Mouse (Mus musculus): Measurements from ENCODE around the gene Hspa4.

- TF ChIP-seq POLR2A (IDR thresholded peaks at IDR 0.05; ENCODE audit: insufficient read length, low read depth) (no peak), MAX (IDR thresholded peaks at IDR 0.05; ENCODE audit: low read depth) (no peak), TCF12 (IDR thresholded peaks at IDR 0.05; ENCODE audit: insufficient read depth, poor library complexity, severe bottlenecking) (no peak), POLR2AphosphoS2 (IDR thresholded peaks at IDR 0.05; ENCODE audit: insufficient read length, low read depth) (no peak), E2F4 (IDR thresholded peaks at IDR 0.05; ENCODE audit: insufficient read depth) (no peak), MYOG (IDR thresholded peaks at IDR 0.05; ENCODE audit: control insufficient read depth in 1 of 3, insufficient read depth in 1 of 3, insufficient read length in 2 of 3, low read depth in 2 of 3) (no peak), USF1 (IDR thresholded peaks at IDR 0.05; ENCODE audit: low read depth) (no peak), TCF3 (IDR thresholded peaks at IDR 0.05; ENCODE audit: insufficient read length, low read depth) (no peak)
These were observed 54.7 kb downstream of the Hspa4 start for GRCm38 (mm10) chr11:53245561-53245960.

Measured in myocyte (in vitro differentiated cells).